Mouse (Mus musculus) limb, embryonic 14.5 days (tissue): ENCODE measurements around the gene Chd8. TPM values are rescaled to one million over a fixed set of nuclear protein-coding genes. Genes with fewer than 3 reads are reported as not detected.

Source experiments
- ATAC-seq: fragments of 200-750 bp; cut with Nextera tagmentation; 2 replicates; pipeline ENCODE4 v1.8.0; 2017; ENCODE audit warnings: low read depth, moderate number of reproducible peaks, moderate TSS enrichment; ENCODE audit not compliant: low FRiP score
- DNase-seq: peaks from one replicate; pipeline ENCODE4 v3.0.0-alpha.2; 2015; ENCODE audit warnings: low spot score
- H3K27ac ChIP-seq: fragments of 300-500 bp; sonication (generic); replicated peaks from 2 replicates; pipeline ENCODE4 v1.5.1; 2014; ENCODE audit warnings: low read depth, mild to moderate bottlenecking, low read length, moderate library complexity, mixed read lengths
- H3K27me3 ChIP-seq: fragments of 300-500 bp; sonication (generic); 2 replicates; pipeline ENCODE4 v1.6.1; 2014; ENCODE audit warnings: low read length, mixed read lengths; ENCODE audit not compliant: control insufficient read depth, insufficient read depth
- H3K36me3 ChIP-seq: fragments of 300-500 bp; sonication (generic); 2 replicates; pipeline ENCODE4 v1.6.1; 2014; ENCODE audit warnings: mild to moderate bottlenecking, low read length, moderate library complexity, mixed read lengths; ENCODE audit not compliant: control insufficient read depth, insufficient read depth
- H3K4me1 ChIP-seq: fragments of 300-500 bp; sonication (generic); 2 replicates; pipeline ENCODE4 v1.6.1; 2014; ENCODE audit warnings: antibody characterized with exemption, low read length, mixed read lengths; ENCODE audit not compliant: control insufficient read depth, insufficient read depth
- H3K4me2 ChIP-seq: fragments of 300-500 bp; sonication (generic); replicated peaks from 2 replicates; pipeline ENCODE4 v1.6.1; 2014; ENCODE audit warnings: low read depth, mild to moderate bottlenecking, low read length, moderate library complexity; ENCODE audit not compliant: severe bottlenecking
- H3K4me3 ChIP-seq: fragments of 300-500 bp; sonication (generic); replicated peaks from 2 replicates; pipeline ENCODE4 v1.5.1; 2014; ENCODE audit warnings: low read length
- H3K9ac ChIP-seq: fragments of 300-500 bp; sonication (generic); 2 replicates; pipeline ENCODE4 v1.6.1; 2014; ENCODE audit warnings: mild to moderate bottlenecking, low read depth, low read length, moderate library complexity; ENCODE audit not compliant: severe bottlenecking
- H3K9me3 ChIP-seq: fragments of 300-500 bp; sonication (generic); 2 replicates; pipeline ENCODE4 v1.6.1; 2016; ENCODE audit warnings: low read length; ENCODE audit not compliant: control insufficient read depth
- POLR2A ChIP-seq: fragments of 200-500 bp; IDR thresholded peaks from 2 replicates; pipeline ENCODE4 v1.8.0; 2012; ENCODE audit warnings: inconsistent platforms, mild to moderate bottlenecking, moderate library complexity, borderline replicate concordance; ENCODE audit not compliant: insufficient read depth, insufficient read length; ENCODE audit errors: extremely low read depth
- WGBS: fragments of 180-500 bp; shearing (Covaris S2); extraction: QIAGEN DNeasy Blood & Tissue Kit; methylation state at CpG from one replicate; pipeline ENCODE4 v1.1.7; 2014; 5-methylcytosine and 5-hydroxymethylcytosine counted together
- polyA plus RNA-seq, 2 experiments: library from polyadenylated mRNA; depleted of rRNA in 1 of 2; stranded (reverse) in 1 of 2; unstranded in 1 of 2; fragments of >200 nt; fragmentation: Nextera tagmentation in 1 of 2; extraction: Ambion mirVana in 1 of 2; gene quantifications; 2 replicates each; pipeline versions ENCODE4 v1.2.1 to v1.2.3; 2012 to 2014

The Chd8 gene
- polyA plus RNA-seq, 2 experiments: 52.4 to 52.6 TPM

DNA sequence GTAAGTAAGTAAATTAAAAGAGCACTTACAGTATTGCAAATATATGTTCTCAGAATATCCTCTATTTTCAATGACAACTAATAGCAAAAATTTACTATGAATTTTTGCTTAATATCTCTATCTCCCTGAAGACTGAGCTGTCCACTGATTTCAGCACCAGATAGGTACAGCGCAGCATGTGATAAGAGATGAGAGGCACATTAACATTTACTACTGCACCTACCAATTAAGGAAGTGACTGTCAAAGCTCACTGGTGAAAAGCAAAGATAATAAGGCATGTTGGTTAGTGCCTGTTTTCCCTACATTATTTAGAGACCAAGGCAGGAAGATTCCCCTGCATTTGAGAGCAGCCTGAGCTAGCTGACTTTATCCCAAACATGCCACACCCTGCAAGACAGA lies 21.4 kb downstream of the Chd8 start:
- Histone ChIP-seq H3K4me1 (no peaks in the 10 kb centered on the region), H3K9me3 (no peaks in the 10 kb centered on the region), H3K36me3 (peaks cover 61% of the 10 kb centered on the region), H3K9ac (no peak overlapping the region), H3K27me3 (no peaks in the 10 kb centered on the region), H3K4me3 (no peak overlapping the region), H3K27ac (no peak overlapping the region), H3K4me2 (no peak overlapping the region)
- ATAC-seq: no peak
- TF ChIP-seq POLR2A: no peak
- no peak for DNase-seq
- 97% methylated on average over 1 of the region's 1 CpGs for WGBS

DNA sequence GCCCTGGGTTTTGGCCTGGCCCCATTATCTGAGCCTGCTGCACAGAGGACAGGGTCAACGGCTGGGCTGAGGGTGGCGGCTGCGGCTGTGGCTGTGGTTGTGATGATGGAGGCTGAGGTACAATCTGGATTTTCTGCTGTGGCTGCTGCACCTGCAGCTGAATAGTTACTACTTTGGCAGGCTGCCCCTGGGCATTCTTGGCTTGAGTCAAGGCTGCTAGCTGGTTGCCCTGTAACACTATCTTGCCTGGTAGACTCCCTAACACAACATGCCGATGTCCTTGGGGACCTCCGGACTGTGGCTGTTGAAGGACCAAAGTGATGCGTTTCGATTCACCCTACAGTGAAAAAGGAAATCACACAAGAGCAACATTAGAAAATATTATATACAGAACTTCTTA lies 22.4 kb downstream of the Chd8 start:
- Histone ChIP-seq H3K27me3 (no peaks in the 10 kb centered on the region), H3K4me2 (no peak overlapping the region), H3K9ac (no peak overlapping the region), H3K4me3 (no peak overlapping the region), H3K36me3 (peaks cover 71% of the 10 kb centered on the region), H3K9me3 (no peaks in the 10 kb centered on the region), H3K27ac (no peak overlapping the region), H3K4me1 (no peaks in the 10 kb centered on the region)
- DNase-seq: no peak
- no peak for TF ChIP-seq POLR2A
- ATAC-seq: no peak
- WGBS: 96% methylated on average over 7 of the region's 7 CpGs

DNA sequence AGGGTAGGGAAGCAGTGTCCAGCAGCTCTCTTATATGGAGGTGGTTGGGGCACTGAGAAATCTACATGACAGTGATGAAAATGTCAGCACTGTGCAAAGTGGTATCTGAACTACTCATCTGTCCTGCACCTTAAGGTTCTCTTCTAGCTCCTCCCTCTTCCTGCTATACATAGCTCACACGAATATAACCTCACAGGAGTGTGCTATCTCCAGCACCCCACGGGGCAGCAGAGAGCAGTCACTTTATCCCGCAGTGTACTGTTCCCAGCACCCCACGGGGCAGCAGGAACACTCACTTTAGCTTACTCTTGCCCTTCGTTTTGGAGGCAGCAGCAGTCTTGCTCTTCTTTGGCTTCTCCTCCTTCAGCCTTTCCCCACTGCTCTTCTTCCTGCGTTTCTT lies 25.3 kb downstream of the Chd8 start:
- DNase-seq (no peak), ATAC-seq (no peak)
- Histone ChIP-seq H3K27me3 (no peaks in the 10 kb centered on the region), H3K4me3 (no peak overlapping the region), H3K9me3 (no peaks in the 10 kb centered on the region), H3K4me1 (no peaks in the 10 kb centered on the region), H3K27ac (no peak overlapping the region), H3K4me2 (no peak overlapping the region), H3K36me3 (peaks cover 87% of the 10 kb centered on the region), H3K9ac (no peak overlapping the region)
- TF ChIP-seq POLR2A: no peak
- WGBS: 92% methylated on average over 6 of the region's 6 CpGs

DNA sequence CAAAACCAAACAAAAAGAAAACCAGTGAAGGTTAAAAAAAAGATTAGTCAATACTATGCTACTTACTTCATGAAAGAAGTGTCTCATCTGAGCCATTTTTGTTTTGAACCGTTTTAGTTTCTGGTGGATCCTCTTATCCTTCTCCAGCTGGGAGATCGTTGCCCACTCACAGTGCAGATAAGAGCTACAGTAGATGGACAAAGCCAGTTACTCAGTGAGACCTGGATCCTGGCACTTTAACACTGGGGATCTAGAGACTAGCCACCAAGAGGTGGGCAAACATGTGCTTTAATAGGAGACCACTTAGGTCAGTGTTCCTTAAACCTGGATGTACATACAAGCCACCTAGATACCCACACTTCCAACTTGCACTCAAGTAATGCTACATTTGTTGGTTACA lies 31.6 kb downstream of the Chd8 start:
- Histone ChIP-seq H3K36me3 (peaks cover 87% of the 10 kb centered on the region), H3K27ac (no peak overlapping the region), H3K9me3 (no peaks in the 10 kb centered on the region), H3K4me3 (no peak overlapping the region), H3K4me1 (no peaks in the 10 kb centered on the region), H3K4me2 (no peak overlapping the region), H3K27me3 (no peaks in the 10 kb centered on the region), H3K9ac (no peak overlapping the region)
- WGBS: 96% methylated on average over 2 of the region's 2 CpGs
- DNase-seq (no peak), ATAC-seq (no peak)
- no peak for TF ChIP-seq POLR2A

DNA sequence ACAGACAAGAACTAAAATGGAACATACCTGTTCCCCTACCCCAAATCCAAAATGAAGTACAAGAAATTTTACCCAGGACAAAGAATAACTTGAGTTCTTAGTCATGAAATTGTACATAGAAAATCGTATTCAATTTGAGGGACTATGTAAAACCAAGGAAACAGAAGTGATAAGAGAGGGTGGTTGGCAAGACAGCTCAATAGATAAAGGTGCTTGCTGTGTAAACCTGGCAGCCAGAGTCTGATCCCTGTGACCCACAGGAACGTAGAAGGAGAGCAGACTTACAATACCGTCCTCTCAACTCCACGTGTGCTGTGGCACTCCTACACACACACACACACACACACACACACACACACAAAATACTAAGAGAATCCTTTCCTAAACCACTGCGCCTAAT lies 40.3 kb downstream of the Chd8 start:
- H3K36me3 ChIP-seq: peaks cover 91% of the 10 kb centered on the region
- no peak overlapping the region for H3K4me2 ChIP-seq
- no peak overlapping the region for H3K4me3 ChIP-seq
- H3K9ac ChIP-seq: no peak overlapping the region
- H3K4me1 ChIP-seq: no peaks in the 10 kb centered on the region
- no peak for ATAC-seq
- DNase-seq: no peak
- WGBS: 87% methylated on average over 5 of the region's 5 CpGs
- no peak for TF ChIP-seq POLR2A
- H3K27me3 ChIP-seq: no peaks in the 10 kb centered on the region
- no peak overlapping the region for H3K27ac ChIP-seq
- H3K9me3 ChIP-seq: no peaks in the 10 kb centered on the region

DNA sequence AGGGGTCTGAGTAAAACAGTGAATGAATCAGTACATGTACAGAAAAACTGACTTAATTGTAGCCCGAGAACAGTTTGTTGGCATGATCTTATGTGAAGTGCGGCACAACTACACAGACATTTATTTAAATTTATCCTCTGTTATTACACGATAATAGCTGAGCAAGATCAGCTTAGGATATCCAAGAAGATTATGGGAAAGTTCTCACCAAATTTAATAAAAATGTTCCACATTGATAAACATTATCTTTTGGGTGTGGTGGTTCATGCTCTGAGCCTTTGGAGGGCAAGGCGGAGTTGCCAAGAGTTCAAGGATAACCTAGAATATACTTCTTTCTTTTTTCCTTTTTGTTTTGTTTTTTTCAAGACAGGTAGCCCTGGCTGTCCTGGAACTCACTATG lies 58.2 kb downstream of the Chd8 start:
- Histone ChIP-seq H3K4me1 (peaks cover 17% of the 10 kb centered on the region; the same call in 1 of the 2 replicates), H3K9ac (no peak overlapping the region), H3K4me2 (no peak overlapping the region), H3K36me3 (peaks cover 57% of the 10 kb centered on the region), H3K4me3 (no peak overlapping the region), H3K27me3 (no peaks in the 10 kb centered on the region), H3K27ac (no peak overlapping the region), H3K9me3 (no peaks in the 10 kb centered on the region)
- no peak for TF ChIP-seq POLR2A
- 95% methylated on average over 4 of the region's 4 CpGs for WGBS
- no peak for ATAC-seq
- DNase-seq: no peak
